Mouse (Mus musculus) heart, embryonic 12.5 days (tissue): Measurements from ENCODE around the gene Hspd1. TPM values are rescaled to one million over a fixed set of nuclear protein-coding genes. Genes with fewer than 3 reads are reported as not detected.
"Not testable (repeated sequence)": the region's sequence is repeated elsewhere in the genome, so short reads cannot be mapped to it uniquely, and the experiment has no call there.

Source experiments
- ATAC-seq: fragments of 200-750 bp; cut with Nextera tagmentation; 2 replicates; pipeline ENCODE4 v1.8.0; 2017; ENCODE audit warnings: moderate TSS enrichment, moderate library complexity; ENCODE audit not compliant: insufficient number of reproducible peaks, low FRiP score
- H3K27ac ChIP-seq: fragments of 300-500 bp; sonication (generic); 2 replicates; pipeline ENCODE4 v1.5.1; 2016; ENCODE audit warnings: mild to moderate bottlenecking, moderate library complexity; ENCODE audit not compliant: poor library complexity, severe bottlenecking
- H3K27me3 ChIP-seq: fragments of 300-500 bp; sonication (generic); replicated peaks from 2 replicates; pipeline ENCODE4 v1.6.1; 2016; ENCODE audit warnings: mild to moderate bottlenecking, moderate library complexity
- H3K36me3 ChIP-seq: fragments of 300-500 bp; sonication (generic); 2 replicates; pipeline ENCODE4 v1.6.1; 2016; ENCODE audit warnings: mild to moderate bottlenecking, moderate library complexity
- H3K4me1 ChIP-seq: fragments of 300-500 bp; sonication (generic); replicated peaks from 2 replicates; pipeline ENCODE4 v1.6.1; 2016; ENCODE audit warnings: mild to moderate bottlenecking
- H3K4me2 ChIP-seq: fragments of 300-500 bp; sonication (generic); 2 replicates; pipeline ENCODE4 v1.6.1; 2016; ENCODE audit warnings: mild to moderate bottlenecking, moderate library complexity
- H3K4me3 ChIP-seq: fragments of 300-500 bp; sonication (generic); 2 replicates; pipeline ENCODE4 v1.5.1; 2016; ENCODE audit warnings: mild to moderate bottlenecking
- H3K9ac ChIP-seq: fragments of 300-500 bp; sonication (generic); 2 replicates; pipeline ENCODE4 v1.6.1; 2016; ENCODE audit warnings: mild to moderate bottlenecking, moderate library complexity
- H3K9me3 ChIP-seq: fragments of 300-500 bp; sonication (generic); replicated peaks from 2 replicates; pipeline ENCODE4 v1.6.1; 2016; ENCODE audit warnings: mild to moderate bottlenecking, moderate library complexity
- WGBS: fragments of 180-500 bp; shearing (Covaris S2); methylation state at CpG from one replicate; pipeline ENCODE4 v1.1.7; 2016; 5-methylcytosine and 5-hydroxymethylcytosine counted together
- polyA plus RNA-seq: library from polyadenylated mRNA; unstranded; fragments of >200 nt; fragmentation: Nextera tagmentation; extraction: Ambion mirVana; gene quantifications from 2 replicates; pipeline ENCODE4 v1.2.1, GENCODE M21; 2016

Hspd1 gene
- polyA plus RNA-seq, 1 experiment from 2014 or later = 562 TPM

DNA sequence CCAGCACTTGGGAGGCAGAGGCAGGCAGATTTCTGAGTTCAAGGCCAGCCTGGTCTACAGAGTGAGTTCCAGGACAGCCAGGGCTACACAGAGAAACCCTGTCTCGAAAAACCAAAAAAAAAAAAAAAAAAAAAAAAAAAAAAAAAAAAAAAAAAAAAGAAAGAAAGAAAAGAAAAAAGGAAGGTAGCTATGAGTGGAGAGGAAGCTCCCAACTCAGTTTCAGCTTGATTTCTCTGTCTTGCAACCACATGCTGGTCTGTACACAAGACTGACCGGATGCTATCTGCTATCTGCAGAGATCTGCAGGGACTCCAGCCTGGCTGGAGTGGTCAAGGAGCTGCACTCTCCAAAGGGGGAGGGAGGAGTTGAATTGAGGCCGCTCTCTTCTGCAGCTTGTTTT is 29.7 kb downstream of the Hspd1 start:
- H3K4me2 ChIP-seq, H3K9ac ChIP-seq, H3K27me3 ChIP-seq, H3K27ac ChIP-seq, H3K4me3 ChIP-seq, H3K9me3 ChIP-seq, ATAC-seq: not testable (repeated sequence)
- peaks cover 15% of the 10 kb centered on the region for H3K4me1 ChIP-seq
- 63% methylated on average over 2 of the region's 3 CpGs for WGBS
- H3K36me3 ChIP-seq = peaks cover 25% of the 10 kb centered on the region

DNA sequence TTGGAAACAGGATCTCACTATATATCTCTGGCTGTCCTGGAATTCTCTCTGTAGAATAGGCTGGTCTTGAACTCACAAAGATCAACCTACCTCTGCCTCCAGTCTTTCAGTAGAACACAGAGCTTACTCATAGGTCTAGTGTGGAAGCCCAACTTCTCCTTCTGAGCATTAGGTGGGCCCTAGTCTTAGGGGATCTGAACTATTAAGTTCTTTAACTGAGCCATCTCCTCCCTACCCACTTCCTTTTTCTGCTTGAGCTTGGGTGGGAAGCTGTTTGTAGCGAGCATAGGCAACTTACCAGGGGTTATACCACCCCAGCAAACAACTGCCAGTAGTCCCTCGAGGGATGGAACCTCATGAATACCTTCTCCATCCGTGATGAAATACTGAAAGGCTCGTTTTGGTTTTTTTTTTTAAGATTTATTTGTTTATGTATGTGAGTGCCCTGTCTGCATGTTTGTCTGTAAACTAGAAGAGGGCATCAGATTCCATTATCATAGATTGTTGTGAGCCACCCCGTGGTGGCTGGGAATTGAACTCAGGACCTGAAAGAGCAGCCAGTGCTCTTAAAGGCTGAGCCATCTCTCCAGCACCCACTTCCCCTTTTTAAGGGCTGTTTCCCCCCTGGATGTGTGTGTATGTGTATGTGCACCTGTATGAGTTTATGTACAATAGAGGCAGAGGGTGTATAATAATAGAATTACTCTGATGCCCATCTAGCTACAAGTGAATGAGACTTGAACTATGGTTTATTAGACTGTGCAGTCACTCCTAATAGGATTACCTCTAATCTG is 32.5 kb downstream of the Hspd1 start:
- H3K27ac ChIP-seq = no peak overlapping the region
- 83% methylated on average over 5 of the region's 5 CpGs for WGBS
- H3K4me3 ChIP-seq = no peak overlapping the region
- ATAC-seq = no peak
- peaks cover 16% of the 10 kb centered on the region for H3K36me3 ChIP-seq
- peaks cover 18% of the 10 kb centered on the region for H3K4me1 ChIP-seq
- no peaks in the 10 kb centered on the region for H3K27me3 ChIP-seq
- no peak overlapping the region for H3K4me2 ChIP-seq
- H3K9me3 ChIP-seq = no peaks in the 10 kb centered on the region
- H3K9ac ChIP-seq = no peak overlapping the region

DNA sequence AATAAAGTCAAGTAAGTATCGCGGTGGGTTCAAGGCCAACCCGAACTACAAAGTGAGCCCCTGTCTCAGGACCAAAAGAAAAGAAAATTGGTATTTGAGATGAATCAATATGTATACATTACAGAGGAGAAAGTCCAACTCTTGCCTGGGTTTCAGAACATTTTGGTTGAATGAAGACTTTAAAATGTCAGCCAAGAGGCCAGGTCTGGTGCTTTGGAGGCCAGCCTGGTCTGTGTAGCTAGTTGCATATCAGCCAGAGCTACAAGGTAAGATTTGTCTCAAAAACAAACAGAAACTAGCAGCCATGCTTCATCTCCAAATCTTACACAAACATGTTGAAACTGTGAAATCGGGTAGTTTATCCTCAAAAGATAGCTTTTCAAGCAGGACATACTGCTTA is 34.4 kb downstream of the Hspd1 start:
- no peaks in the 10 kb centered on the region for H3K9me3 ChIP-seq
- H3K4me3 ChIP-seq = peak overlapping the region; percentile 98
- peaks cover 16% of the 10 kb centered on the region for H3K36me3 ChIP-seq
- peaks cover 14% of the 10 kb centered on the region for H3K4me1 ChIP-seq
- H3K27ac ChIP-seq = peak overlapping the region; percentile 97; the same call in 1 of the 2 replicates
- ATAC-seq = no peak
- H3K27me3 ChIP-seq = no peaks in the 10 kb centered on the region
- H3K9ac ChIP-seq = peak overlapping the region; percentile 85
- 56% methylated on average over 4 of the region's 4 CpGs for WGBS
- H3K4me2 ChIP-seq = peak overlapping the region; percentile 87

DNA sequence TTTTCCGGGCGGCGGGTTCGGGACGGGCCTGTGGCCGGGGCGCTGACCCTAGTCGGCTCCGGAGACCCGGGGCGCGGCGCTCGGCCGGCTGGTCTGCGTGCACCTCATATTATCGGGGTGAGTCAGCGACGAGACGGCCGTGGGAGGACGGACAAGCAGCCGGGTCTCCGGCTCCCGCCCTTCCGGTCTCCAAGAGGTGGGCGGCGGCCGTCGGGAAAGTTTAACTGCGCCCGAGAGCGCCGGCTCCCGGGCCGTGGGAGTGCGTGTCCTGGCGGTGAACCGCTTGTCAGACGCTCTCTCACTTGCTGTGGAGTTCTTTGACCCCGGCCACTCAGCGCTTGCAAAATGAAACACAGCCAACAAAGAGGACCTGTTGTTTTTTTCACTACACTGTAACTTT is 35.0 kb downstream of the Hspd1 start:
- H3K4me3 ChIP-seq = peak overlapping the region; percentile 98
- H3K4me1 ChIP-seq = peaks cover 13% of the 10 kb centered on the region
- H3K9ac ChIP-seq = peak overlapping the region; percentile 85
- no peaks in the 10 kb centered on the region for H3K9me3 ChIP-seq
- WGBS = under 1% methylated on average over 42 of the region's 42 CpGs
- ATAC-seq = peak; percentile 87
- no peaks in the 10 kb centered on the region for H3K27me3 ChIP-seq
- peak overlapping the region; percentile 87 for H3K4me2 ChIP-seq
- H3K27ac ChIP-seq = peak overlapping the region; percentile 97
- H3K36me3 ChIP-seq = peaks cover 16% of the 10 kb centered on the region

DNA sequence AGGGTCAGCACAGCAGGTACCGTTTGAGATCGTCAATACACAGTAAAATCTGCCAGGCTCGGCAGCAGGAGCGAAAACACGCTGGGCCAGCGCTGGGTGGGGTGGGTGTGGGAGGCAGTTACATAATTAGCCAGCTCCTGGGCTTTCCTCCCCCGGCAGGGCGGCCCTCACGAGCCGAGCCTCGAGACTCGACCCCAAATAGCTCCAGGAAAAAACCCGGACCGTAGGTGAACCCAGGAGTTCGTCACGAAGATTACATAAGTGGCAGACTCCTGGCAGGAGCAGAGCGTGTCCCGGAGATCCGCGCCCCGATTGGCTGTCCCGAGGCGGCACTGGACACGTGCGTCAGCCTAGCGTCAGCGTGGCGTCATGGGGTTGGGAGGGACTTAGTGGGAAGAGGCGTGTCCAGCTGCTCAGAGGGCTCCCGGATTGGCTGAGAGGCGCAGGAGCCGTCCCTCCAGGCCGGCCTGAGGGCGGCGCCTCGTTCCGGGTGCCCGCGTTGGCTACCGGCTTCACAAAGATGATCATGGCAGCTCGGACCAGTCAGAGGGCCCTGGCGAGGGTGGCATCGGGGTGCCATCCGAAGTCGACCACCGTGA is 35.6 kb downstream of the Hspd1 start, which contains the start of gene Coq10b:
Coq10b (plus strand) TSS at position 416 of the 599 bp plus-strand sequence.
- peaks cover 13% of the 10 kb centered on the region for H3K4me1 ChIP-seq
- ATAC-seq = peak; percentile 100
- H3K4me3 ChIP-seq = peak within 1 kb of the TSS; percentile 98
- no peaks in the 10 kb centered on the region for H3K27me3 ChIP-seq
- H3K4me2 ChIP-seq = peak within 1 kb of the TSS; percentile 87
- H3K27ac ChIP-seq = peak within 1 kb of the TSS; percentile 97
- H3K36me3 ChIP-seq = peaks cover 16% of the 10 kb centered on the region
- under 1% methylated on average over 46 of the region's 46 CpGs for WGBS
- peak within 1 kb of the TSS; percentile 85 for H3K9ac ChIP-seq
- H3K9me3 ChIP-seq = no peaks in the 10 kb centered on the region

DNA sequence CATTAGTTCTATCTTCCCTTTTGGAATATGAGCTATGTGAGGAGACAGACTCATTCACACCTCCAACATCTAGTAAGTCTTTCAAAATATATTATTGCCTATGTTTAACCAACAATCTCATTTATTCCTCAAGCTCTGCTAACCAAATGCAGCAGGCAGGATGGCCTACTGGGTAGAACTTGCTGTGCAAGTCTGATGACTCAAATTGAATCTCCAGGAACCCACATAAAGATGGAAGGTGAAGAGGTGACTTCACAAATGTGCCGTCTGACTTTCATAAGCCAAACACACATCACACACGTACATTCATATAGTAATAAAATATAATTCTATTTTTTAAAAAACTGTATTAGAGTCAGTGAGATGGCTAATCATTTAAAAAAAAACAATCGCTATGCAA is 36.4 kb downstream of the Hspd1 start:
- Histone ChIP-seq H3K9ac (no peak overlapping the region), H3K9me3 (no peaks in the 10 kb centered on the region), H3K36me3 (peaks cover 11% of the 10 kb centered on the region), H3K4me2 (peak overlapping the region; percentile 87), H3K4me1 (peaks cover 13% of the 10 kb centered on the region), H3K27me3 (no peaks in the 10 kb centered on the region), H3K27ac (no peak overlapping the region), H3K4me3 (no peak overlapping the region)
- ATAC-seq = no peak
- WGBS = 73% methylated on average over 3 of the region's 3 CpGs

DNA sequence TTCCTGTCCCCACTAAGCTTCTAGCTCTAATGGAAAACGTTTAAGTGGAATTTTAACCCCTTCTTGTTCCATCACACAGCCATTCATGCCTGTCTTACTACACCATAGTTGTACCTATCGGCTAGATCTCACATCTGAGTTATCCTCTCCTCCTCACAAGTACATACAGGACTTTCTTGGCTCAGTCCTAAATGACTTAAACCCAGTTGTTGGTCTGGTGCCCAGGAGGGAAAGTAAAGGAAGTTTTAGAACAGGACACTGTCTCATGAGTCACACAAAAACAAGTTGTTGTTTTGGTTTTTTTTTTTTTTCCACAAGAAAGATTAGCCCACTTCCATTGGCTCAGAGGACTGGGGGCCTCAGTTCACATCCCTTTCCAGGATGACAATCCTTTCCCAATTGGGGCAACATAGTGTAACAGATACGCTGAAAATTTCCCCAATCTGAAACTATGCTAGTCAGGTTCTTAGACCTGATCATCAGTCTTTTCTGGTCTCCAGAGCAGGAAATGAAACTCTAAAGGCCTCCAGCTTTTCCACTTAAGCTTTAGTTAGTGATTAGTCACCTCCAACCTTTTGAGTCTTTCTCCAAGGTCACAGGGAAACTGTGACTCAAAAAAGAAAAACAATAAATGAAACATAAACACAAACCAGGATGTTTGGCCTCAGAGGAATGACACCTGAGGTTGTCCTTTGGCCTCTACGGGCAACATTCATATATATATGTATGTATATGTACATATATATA is 39.0 kb downstream of the Hspd1 start:
- Histone ChIP-seq H3K27ac (no peak overlapping the region), H3K27me3 (no peaks in the 10 kb centered on the region), H3K36me3 (no peaks in the 10 kb centered on the region), H3K4me3 (no peak overlapping the region), H3K4me2 (no peak overlapping the region), H3K4me1 (peaks cover 8% of the 10 kb centered on the region), H3K9ac (no peak overlapping the region), H3K9me3 (no peaks in the 10 kb centered on the region)
- ATAC-seq = no peak
- WGBS = 55% methylated on average over 4 of the region's 4 CpGs

DNA sequence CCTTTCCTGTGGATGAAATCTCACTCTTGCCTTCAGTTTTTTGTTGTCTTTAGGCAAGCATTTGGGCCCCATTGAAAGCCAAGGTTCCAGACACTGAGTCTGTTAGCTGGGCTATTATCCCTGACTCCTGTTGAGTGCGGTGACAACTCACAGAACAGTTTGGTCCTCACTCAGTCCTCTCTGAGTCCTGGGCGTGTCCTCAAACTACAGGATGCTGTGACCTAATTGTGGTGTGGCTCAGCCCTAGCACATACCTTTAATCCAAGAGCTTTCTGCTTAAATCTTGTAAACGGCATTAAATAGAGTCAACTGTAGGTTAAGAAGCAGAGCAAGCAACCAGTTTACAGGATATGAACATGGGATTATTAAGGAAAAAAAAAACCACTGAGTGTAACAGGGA is 44.9 kb downstream of the Hspd1 start:
- Histone ChIP-seq H3K4me1 (no peaks in the 10 kb centered on the region), H3K9ac (no peak overlapping the region), H3K27me3 (no peaks in the 10 kb centered on the region), H3K9me3 (peaks cover 21% of the 10 kb centered on the region), H3K36me3 (no peaks in the 10 kb centered on the region), H3K27ac (no peak overlapping the region), H3K4me3 (no peak overlapping the region), H3K4me2 (no peak overlapping the region)
- WGBS = 71% methylated on average over 3 of the region's 3 CpGs
- no peak for ATAC-seq

DNA sequence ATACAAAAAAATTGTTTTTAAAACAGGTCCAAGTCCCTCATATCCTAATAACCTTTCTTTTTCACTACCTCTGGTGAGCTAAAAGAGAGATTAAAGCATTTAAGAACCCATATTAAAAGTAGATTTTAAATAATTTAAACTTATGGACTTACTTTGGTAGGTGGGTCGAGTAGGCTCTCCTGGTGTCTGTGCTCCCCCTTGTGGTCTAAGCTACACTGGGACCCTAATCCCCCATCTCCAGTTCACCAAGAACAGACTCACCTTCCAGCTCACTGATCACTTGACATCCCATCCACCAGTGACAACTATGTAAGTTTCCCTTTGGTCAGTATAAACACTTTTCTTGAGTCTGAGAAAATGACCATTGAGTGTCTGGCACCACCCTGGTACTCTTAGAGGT is 45.8 kb downstream of the Hspd1 start:
- 70% methylated on average over 1 of the region's 1 CpGs for WGBS
- no peak for ATAC-seq
- no peaks in the 10 kb centered on the region for H3K4me1 ChIP-seq
- H3K4me2 ChIP-seq = no peak overlapping the region
- no peak overlapping the region for H3K4me3 ChIP-seq
- no peak overlapping the region for H3K9ac ChIP-seq
- no peak overlapping the region for H3K27ac ChIP-seq
- no peaks in the 10 kb centered on the region for H3K27me3 ChIP-seq
- H3K9me3 ChIP-seq = peaks cover 21% of the 10 kb centered on the region
- H3K36me3 ChIP-seq = no peaks in the 10 kb centered on the region

DNA sequence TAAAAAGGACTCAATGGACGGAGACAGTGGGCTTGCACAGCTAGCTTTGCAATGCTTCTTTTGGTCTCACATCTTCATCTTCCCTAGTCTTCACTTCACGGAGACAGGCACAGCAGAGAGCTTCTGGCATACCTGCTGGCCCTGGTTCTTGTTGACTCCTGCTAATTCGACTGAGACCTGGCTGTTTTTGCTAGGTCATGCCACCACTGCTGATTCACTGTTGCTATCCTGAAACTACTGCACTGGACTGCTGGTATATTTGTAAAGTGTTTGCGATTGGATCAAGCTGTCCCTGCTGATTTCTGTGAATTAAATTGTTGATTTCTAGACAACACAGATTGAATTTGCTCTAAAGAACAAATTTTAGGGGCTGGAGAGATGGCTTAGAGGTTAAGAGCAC is 46.4 kb downstream of the Hspd1 start:
- no peak overlapping the region for H3K4me2 ChIP-seq
- 82% methylated on average over 4 of the region's 4 CpGs for WGBS
- no peaks in the 10 kb centered on the region for H3K36me3 ChIP-seq
- peak; percentile 73; the same call in 1 of the 2 replicates for ATAC-seq
- H3K4me3 ChIP-seq = no peak overlapping the region
- H3K4me1 ChIP-seq = no peaks in the 10 kb centered on the region
- H3K27me3 ChIP-seq = no peaks in the 10 kb centered on the region
- no peak overlapping the region for H3K9ac ChIP-seq
- peaks cover 21% of the 10 kb centered on the region for H3K9me3 ChIP-seq
- H3K27ac ChIP-seq = no peak overlapping the region

DNA sequence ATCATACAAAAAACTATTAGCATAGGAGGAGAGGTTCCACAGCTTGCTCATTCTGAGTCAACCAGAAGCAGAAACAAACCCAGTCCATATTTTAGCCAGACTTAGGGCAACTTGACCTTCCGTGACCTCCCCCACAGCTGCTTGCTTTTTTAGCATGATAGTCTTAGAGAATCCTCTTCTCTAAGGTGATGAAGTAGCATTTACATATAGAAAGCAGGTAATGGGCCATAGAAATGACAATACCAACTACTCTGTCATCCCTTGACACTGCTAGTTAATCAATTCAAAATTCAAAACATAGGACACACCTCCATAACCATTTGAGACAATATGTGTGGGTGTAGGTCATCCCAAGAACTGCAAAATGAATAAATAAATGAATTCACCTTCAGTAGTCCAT is 48.1 kb downstream of the Hspd1 start:
- no peak overlapping the region for H3K4me2 ChIP-seq
- no peaks in the 10 kb centered on the region for H3K36me3 ChIP-seq
- H3K27me3 ChIP-seq = no peaks in the 10 kb centered on the region
- WGBS = 80% methylated on average over 1 of the region's 1 CpGs
- H3K9me3 ChIP-seq = peaks cover 21% of the 10 kb centered on the region
- H3K4me3 ChIP-seq = no peak overlapping the region
- H3K27ac ChIP-seq = no peak overlapping the region
- no peaks in the 10 kb centered on the region for H3K4me1 ChIP-seq
- H3K9ac ChIP-seq = no peak overlapping the region
- no peak for ATAC-seq
